Mouse (Mus musculus) frontal cortex, postnatal 36 days (tissue): ENCODE results near the gene Cldn10.
A peak's percentile ranks its signal among the peaks of the same experiment; 100 is the strongest.
"Not testable (repeated sequence)": the region's sequence is repeated elsewhere in the genome, so short reads cannot be mapped to it uniquely, and the experiment has no call there.

Experiments
- DNase-seq, 2 experiments: peaks; one replicate each; pipeline ENCODE4 v3.0.0; 2022; ENCODE audit warnings: low spot score in 2 of 2

Cldn10 gene

DNA sequence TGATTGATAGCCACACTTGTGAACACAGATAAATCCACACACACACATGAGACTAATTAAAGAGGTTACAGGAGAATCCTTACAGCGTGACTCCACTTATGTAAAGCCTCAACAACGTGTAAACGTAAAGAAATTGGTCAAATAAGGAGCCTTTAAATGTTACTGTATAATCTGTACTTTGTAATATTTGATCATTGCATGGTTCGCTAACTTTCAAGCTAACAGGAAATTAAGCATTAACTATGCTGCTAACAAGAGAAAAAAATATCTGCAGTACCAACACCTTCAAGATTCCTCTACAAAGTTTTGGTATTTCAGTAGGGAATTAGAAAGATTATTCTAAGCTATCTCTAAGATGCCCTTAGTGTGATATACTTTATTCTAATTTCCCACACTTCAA, at the start of gene Cldn10:
TSS of gene Cldn10 (plus strand) at position 288 of the 400 bp plus-strand sequence.
- no peak for DNase-seq

DNA sequence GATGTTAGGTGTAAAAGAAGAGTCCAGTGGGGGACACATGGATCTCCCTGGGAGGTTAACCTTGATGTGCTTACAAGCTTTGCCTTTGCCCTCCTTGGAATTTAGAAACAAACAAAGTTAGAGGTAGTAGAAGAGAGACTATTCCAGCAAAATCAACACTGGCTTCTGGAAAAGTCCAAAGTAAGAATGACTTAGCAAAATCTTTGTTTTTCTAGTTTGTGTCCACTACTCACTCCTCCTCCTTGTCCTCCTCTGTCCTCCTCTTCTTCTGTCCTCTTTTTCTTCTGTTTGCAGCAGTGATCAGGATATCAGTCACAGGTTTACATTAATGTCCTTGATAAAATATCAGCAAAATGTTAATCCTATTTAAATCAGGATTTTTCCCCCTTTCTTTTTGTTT, 45.9 kb upstream of the Cldn10 start:
- DNase-seq = no peak

DNA sequence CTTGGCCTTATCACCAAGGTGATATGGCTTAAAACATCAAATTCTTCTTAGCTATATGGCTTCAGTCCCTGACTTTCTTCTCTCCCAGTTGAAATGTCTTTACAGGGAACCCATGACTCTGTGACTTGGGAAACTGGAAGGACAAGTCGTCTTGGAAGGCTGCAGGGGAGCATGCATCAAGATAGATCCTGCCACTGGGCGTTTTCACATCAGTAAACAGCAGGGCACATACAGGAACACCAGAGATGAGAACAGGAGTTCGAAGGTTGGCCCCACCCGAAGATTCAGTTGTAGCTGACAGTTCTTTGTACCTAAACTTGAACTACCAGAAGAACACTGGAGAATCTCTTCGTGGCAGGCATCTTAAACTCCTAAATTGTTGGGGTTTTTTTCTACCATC, 44.8 kb upstream of the Cldn10 start:
- DNase-seq = no peak

DNA sequence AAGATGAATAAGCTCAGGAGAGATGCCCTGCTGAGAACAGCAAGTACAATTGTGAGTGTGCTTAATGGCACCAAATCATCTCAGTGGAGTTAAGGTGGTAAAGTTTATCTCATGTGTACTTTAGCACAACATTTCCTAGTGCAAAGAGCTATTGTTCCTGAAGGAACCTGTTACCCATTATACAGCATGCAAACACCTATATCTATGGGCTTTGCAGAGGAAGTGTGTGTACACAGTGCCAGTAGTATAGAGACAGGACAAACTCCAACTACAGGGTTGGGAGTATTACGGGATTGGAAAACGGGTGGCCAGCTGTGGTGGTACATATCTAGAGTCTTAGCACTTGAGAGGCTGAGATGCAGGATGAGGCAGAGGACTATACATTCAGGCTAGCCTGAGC, 38.6 kb upstream of the Cldn10 start:
- DNase-seq = no peak

DNA sequence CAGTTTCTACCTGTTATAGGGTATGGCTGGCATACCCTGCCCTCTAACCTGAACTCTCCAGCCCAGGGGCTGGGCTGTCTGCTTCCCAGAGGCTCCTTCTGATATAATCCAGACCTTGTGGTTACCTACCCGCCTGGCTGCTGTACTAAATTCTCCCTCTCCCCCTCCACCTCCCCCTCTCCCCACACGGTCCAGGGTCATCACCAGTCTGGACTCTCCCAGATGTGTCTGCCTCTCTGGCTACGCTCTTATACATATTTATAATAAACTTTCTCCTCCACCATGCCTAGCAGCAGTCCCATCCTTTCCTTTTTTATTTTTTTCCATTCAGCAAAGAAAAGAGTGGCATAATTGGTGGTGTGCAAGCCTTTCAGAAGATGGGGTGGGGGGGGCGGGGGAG, 38.0 kb upstream of the Cldn10 start:
- no peak for DNase-seq

DNA sequence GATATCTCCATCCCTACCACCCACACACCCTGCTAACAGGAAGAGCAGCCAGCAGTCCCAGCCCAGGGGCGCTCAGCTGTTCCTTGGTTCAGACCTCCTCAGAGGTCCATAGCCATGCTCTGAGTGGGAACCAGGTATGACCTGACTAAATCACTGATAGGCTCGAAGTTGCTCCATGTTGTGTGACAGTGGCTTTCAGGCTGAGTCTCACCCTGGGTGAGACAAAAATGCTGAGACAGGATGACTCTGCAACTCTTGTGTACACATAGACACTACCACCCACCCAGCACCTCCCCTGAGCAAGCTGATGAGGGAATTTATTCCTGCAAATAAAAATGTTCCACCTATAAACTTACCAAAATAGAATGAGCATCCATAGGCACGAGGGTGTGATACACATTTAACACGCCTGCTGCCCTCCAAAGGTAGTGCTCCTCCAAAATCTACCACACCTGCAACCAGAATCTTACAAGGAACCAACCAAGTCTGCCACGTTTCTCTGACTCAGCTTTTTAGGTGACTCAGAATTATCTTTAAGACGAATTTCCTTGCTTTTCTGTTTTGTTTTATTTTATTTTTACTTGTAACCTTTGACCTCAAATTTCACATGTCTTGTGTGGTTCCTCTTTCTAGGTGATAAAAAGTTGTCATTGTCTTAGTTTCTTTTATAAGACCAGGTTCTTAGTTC, 37.1 kb upstream of the Cldn10 start:
- peak; percentile 33 to 37 for DNase-seq

DNA sequence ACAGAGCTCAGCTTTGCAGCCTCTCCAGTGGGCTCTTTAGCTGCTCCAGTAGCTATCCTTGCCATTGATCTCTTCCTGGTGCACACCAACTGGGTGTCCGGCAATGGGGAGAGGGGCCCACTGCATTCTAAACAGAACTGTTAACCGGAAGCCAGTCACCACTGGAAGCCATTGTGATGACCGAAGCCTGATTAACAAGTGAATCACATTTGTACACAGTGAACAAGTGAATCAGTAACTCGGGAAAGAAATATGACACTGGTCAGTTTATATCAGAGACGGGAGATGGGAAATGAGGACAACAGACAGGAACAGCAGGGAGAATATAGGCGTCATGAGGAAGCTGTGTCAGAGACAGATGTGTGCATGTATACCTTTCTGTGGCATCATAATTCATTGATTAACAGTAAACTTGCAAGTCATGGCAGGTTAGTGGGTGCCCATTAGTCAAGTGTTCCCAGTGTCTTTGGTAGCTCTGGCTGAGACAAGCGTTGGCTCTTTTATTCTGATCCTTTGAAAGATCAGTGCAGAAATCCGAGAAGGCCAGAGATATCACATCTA, 36.4 kb upstream of the Cldn10 start:
- no peak for DNase-seq

DNA sequence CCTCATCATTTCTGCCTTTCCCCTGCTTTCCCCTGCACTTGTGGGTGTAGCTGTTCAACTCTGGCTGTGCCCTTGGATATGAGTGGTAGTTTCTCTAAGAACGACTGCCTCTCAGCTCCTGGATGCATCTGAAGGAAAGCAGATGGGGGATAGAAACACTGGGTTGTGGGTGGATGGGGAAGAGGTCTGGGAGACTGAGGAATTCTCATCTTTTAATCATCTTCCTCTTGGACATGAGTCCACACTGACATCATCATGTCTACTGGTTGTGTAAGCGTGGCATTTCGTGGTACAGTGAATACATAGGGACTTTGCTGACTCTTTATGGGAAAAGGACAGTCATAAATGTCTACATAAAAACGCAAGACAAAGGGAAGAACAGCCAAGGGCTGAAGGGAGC, 31.7 kb upstream of the Cldn10 start:
- peak in 1 of 2 experiments; percentile 14 for DNase-seq

DNA sequence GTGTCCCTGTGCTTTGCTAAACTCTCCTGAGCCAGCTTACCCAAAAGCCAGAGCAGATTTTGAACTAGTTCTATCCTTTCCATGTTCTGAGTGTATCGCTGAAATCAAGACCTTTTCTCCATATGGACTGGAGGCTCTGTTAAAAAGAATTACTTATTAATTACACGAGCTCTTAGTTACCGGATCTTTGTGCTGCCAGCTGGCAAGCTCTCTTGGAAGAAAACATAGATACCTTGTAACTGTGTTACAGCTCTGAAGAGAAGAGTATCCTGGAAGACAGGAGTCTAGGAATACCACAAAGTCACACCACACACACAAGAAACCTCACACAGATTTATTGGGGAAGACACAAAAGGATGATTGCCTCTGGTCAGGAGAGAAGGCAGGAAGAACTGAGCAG, 31.1 kb upstream of the Cldn10 start:
- DNase-seq = no peak

DNA sequence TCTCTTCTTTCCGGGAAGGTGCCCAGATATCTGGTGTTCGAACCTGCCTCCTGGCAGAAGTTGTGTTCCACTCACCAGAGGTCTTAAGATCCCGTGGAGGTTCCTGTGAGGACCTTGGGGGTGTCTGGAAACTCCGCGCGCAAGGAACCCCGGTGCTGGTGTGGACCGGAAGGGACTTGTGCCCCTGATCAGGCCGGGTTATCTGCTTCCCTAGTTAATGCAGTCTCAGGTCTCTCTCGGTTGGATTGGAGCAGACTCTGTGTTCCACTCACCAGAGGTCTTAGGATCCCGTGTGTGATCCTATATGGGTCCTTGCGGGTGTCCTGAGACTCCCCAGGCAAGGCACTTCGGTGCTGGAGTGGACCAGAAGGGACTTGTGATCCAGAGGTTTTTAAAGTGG, 24.3 kb upstream of the Cldn10 start:
- not testable (repeated sequence) for DNase-seq

DNA sequence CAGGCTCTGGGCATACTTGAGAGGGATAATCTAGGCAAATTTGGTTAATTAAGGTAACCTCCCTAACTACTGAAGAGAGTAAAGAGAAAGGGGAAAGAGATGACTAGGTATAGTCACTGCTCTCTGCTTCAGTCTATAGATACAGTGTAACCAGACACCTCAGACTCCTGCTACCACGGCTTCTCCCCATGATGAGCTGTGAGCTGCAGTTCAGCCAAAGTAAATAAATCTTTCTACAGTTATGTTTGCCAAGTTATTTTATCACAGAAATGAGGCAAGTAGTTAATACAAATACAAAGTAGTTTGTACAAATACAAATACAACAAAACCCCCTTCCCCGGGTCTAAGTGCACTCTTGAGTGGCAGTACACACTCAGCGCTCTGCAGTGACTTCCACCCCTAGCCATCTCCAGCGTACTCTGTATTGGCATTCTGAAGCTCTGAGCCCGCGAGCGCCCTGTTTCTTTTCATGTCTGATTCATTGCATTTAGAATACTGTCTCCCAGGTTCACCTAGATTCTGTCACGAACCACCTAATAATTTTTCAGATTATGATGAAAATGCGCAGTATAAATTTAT, 23.7 kb upstream of the Cldn10 start:
- DNase-seq = no peak

DNA sequence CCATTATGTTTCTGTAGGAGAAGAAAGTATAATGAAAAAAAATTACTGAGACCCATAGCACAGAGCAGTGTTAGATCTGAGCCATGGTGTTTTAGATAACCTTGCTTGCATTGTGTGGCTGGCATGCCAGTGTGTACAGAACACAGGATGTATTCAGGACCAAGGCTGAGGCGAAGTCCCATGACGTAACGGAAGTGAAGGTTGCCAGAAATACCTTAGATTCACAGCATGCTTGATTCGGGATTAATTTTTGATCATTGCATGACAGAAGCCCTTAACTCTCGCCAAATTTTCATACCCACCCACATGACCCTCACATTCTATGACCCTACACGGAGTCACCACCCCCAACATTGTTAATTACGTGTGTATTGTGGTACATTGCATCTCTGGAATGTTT, 22.4 kb upstream of the Cldn10 start:
- DNase-seq = no peak

DNA sequence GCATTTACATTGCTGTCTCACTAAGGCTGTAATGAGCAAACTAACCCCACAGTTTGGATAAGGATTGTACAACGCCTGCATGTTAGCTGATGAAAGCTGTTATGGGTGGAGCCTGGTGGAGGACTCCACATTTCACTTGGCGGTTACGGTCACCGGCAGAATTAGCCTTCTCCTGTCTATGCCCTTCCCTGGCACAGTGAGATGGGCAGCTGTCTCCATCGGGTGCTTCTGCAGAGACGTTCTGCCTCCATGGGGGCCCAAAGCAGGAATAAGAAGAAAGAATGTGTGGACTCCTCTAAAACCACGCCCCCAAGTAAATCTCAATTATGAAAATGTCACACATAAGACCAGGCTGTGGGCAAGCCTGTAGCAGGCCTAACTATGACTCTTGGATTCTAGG, 21.8 kb upstream of the Cldn10 start:
- DNase-seq = no peak

DNA sequence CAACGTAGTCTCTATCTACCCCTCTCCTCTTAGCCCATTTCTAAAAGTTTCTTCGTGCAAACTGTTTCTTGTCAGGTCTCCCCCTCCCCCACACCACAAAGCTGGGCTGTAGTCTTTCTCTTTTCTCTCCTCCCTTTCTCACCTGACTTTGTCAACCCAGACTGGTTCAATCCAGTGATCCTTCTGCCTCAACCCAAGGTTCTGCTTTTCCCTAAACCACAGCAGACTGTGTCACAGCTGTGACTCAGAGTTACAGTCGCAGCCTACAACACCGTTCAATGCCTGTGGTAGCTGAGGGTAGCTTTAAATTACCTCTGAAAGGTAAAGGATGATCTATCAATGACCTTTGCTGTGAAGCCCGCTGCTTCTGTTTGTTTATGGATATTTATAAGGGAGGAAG, 21.3 kb upstream of the Cldn10 start:
- DNase-seq = no peak

DNA sequence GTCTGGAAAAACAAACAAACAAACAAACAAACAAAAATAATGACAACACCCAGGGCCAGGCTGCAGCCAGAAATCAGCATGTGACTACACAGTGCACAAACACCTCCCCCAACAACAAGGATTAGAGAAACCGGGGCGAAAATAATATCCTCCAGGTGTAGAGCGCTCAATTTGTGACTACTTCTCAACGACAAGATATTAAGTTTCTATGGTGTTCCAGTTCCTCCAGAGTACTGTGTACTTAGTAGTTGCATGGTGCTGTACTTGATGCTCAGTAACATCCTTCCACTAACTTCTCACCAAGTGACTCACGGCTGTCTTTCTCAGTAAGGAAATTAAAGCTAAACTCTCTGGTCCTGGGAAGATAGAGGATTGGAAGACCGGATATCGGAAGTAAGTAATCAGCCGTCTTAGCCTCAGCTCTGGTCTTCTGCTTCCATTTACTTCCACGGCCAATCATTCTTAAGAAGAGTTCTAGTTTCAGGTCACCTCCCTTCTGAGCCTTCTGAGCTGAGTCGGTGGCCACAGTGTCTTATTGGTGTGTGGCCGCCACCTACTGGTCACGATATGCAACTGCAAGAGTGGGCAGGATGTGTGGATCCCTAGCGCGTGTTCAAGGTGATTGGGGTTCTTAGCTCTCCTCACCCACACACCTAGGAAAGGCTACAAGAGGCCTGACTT, 19.9 kb upstream of the Cldn10 start:
- peak; percentile 77 to 89 for DNase-seq

DNA sequence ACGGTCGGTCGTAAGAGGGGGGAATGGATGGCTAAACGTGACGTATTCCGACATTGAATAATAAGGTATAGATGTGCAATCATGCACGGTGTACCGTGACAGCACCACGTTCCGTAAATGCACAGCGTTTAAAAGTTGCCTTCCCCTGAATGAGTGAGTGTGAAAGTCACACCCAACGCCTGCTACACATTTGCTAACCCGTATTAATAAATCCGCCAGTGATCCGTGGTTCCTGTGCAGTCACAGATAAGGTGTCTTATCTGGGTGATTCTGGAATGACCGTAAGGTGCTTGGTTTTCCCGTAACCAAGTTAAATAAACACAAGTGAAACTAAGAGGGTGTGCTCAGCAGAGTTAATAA, 19.4 kb upstream of the Cldn10 start:
- DNase-seq = no peak

DNA sequence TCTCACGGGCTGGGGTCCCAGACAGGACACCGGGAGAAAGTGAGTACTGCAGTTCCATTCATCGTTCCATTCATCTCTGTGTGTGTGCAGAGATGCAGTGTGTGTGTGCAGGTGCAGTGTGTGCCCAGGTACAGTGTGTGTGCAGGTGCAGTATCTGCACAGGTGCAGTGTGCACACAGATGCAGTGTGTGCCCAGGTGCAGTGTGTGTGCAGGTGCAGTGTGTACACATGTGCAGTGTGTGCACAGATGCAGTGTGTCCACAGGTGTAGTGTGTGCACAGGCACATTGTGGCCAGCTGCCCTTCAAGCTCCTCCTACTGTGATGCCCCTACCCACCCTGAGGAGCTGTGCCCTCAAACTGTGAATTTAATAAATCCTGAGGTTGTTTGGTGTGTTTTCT, 14.0 kb upstream of the Cldn10 start:
- DNase-seq = no peak

DNA sequence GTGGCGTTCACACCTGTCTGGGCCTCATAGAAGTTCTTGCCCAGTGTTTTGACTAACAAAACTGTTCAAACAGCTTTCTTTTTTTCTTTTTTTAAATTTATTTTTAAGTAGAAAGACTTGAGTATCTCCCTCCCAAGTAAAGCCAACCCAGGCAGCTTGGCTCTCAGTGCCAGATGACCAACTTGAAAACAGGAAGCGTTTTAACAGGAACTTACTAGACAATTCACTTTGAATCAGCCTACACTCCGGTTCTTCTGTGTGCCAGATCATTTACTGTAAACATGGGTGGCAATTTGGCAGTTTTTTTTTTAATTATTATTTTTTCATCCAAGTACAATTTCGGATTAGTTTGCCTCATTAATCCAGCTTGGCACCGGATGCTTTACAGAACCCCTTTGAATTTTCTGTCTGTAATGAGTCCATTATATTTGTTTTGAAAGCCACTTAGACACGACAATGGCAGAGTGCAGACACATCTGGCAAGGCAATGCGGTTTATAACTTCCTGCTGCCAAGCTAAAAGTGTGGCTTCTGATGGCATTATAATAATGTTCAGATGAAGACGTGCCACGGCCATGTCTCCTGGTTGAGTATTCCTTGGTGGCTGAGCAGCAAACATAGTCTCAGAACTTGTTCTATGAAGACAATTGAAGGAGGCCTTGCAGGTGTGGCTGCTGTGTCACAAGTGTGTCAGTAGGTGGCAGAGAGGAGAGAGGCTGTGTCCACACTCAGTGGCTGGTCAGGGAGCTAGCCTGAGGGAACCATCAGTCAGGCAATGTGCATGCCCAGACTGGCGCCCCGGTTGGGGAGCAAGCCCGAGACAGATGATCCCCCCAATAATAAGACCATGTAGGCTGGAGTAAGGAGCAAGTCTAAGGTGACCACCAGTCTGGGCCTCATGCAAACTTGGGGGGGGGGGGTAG, 12.9 kb upstream of the Cldn10 start:
- no peak for DNase-seq

DNA sequence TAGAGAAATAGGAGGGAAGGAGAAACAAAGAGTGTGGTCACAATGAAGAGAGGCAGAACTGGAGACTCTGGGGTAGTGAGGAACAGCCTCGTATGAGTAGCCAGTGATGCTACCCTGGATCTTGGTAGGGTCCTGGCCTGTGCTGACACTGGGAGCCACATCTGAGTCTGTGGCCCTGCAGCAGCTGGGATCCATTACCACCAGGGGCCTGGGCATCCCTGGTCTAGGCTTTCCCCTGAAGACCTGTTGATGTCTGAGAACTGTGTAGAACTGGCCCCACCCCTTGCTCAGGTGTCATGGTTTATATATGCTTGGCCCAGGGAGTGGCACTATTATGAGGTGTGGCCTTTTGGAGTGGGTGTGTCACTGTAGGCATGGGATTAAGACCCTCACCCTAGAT, 12.2 kb upstream of the Cldn10 start:
- DNase-seq = no peak

DNA sequence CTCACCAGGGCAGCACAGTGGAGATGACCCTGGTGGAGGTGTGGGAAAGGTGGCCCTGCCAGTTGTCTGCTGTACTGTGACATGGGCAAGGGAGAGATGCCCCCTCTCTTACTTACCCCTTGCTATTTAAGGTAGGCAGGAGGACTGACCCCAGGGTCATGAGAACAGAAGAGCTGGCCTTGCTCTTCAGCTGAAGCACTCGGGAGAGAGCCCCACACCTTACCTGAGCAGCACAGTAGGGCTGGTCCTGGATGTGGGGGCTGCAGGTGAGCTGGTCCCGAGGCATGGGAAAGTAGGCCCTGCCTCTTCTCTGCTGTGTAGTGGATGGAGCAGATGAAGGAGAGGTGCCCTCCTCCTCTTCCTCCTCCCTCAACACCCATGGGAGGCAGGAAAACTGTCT, 11.3 kb upstream of the Cldn10 start:
- DNase-seq = no peak

DNA sequence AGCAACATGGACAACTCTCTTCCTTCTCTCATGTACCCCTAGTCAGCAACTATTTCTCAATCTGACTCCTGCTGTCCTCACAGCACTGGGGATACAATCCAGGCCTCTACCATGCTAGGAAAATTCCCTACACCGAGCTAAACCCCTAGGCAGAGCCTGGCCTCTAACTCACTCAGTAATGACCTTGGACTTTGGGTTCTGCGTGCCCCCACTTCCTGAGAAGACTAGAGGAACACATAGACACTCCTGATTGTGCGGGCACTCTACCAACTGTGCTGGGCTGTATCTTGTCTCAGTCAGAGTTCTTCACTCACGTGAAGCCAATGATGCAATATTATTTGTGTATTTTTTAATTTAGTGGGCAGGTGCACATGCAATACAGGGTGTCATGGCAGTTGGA, 10.2 kb upstream of the Cldn10 start:
- DNase-seq = no peak

DNA sequence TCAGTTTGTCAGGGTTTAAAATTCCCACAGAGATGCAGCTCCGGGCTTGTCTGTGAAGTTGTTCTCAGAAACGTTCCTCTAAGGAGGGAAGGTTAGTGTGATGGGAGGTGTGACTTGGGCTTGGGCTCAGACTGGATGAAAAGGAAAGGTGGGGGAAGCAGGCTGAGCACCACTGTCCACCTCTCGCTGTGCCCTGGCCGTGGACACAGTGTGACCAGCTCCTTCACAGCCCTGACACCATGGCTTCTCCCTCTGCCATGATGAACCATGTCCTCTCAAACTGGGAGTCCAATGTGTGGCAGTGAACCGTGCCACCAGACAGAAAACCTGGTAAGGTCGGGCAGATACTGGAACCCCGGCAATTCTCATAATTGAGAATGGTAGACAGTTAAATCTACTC, 6.1 kb upstream of the Cldn10 start:
- DNase-seq = no peak
